Mouse (Mus musculus) megakaryocyte-erythroid progenitor cell, adult 5-6 weeks (primary cell): ENCODE measurements at regions not wholly inside any gene's neighbourhood (a gene's known extent, or its start where the extent isn't known, plus 50 kb on each side); places are given as distances from the start of the nearest gene placed in this dataset.

Experiments
- ATAC-seq: replicated peaks from 2 replicates; pipeline ENCODE4 v1.8.0; 2016; ENCODE audit warnings: mild to moderate bottlenecking, inconsistent platforms; ENCODE audit not compliant: severe bottlenecking, poor library complexity, low FRiP score, low TSS enrichment

DNA sequence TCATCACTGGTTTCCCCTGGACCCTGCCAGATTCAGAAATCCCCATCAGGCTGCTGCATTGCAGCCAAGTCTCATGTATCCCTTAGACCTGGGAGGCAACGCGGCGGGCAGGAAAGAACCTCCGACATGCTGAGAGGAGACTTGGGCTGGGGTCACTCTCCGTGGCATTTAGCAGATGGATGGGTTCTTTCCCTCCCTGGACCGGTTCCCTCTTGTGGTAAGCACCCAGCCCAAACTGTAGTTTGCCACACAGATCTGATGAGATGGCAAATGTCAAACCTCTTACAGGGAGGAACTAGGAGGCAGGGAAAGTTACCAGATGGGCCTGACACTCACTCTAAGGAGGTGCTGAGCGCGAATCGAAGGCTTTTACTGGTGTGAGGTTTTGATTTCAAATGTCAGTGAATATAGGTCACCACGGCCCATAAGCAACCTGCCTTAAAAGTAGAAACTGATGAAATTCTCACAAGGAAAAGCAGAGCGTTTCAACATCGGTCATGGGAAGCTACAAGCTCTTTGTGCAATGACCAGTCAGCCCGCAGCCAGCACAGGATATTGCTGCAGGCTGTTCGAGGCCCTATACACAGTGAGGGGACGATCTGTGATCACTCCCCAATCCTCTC, 199.9 kb upstream of the Lpp start:
- no peak for ATAC-seq

DNA sequence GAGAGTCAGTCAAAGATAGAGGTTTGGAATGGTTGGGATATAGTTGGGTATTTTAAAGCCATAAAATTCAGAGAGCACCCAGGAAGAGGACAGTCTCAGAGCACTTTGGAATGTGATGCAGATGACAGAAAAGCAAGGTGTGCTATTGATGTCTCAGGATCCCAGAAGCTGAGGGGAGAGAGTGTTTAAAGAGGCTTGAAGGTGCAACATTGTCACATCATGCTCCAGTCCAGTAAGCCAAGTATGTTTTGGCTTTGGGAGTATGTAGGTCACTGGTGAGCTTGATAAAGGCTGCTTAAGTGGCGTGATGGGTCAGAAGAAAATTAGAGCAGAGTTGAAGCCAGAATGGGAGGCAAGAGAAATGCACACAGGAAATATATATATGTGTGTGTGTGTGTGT, 201.3 kb upstream of the Lpp start:
- ATAC-seq = no peak

DNA sequence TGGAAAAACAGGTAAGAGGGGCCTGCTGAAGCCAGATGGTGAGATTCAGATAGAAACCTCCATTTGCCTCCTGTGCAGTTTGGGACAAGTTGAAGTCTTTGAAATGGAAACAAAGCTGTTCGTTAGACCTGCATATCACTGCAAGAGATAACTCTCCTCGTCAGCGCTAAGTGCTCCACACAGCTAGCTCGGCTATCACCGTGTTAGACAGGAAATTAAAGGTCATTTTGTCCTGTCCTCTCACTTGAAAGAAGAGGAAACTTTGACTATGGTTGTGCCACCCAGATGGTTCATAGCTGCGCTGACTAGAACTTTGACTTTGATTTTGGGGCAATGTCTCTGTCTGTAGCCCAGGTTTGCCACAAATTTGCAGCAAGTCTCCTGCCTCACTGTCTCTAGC, 198.5 kb upstream of the Bcl6 start:
- ATAC-seq = no peak

DNA sequence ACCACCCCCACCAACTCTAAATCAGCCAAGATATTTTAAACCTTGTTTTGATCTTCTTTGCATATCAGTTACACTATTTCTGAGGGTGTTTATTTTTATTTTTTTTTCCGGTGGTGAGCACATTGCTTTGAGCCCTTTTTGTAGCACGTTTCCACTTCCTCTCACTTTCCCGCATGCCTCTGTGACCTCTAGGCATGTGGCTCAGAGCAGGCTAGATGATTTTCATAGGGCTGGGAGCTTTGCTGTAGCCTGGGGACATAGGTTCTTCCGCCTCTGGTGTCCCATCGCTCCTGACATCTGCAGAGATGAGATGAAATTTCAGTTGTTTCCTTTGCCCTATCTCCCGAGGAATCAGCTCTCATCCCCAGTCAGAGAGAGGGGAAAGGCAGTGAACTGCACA, 197.3 kb upstream of the Bcl6 start:
- no peak for ATAC-seq

DNA sequence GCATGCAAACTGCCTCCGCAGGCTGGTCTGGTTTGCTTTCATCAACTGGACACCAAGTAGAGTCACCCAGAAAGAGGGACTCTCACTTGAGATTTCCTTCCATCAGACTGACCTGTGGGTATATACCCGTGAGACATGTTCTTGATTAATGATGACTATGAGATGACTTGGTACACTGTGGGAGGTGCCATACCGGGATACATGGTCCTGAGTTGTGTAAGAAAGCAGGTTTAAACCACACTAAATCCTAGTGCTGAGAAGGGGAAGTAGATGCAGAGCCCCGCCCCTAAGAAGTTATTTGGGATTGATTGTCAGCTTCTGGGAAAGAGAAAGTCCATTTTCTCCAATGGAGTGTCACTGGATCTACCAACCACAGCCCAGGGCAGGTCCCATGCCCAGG, 196.2 kb upstream of the Bcl6 start:
- ATAC-seq = no peak

DNA sequence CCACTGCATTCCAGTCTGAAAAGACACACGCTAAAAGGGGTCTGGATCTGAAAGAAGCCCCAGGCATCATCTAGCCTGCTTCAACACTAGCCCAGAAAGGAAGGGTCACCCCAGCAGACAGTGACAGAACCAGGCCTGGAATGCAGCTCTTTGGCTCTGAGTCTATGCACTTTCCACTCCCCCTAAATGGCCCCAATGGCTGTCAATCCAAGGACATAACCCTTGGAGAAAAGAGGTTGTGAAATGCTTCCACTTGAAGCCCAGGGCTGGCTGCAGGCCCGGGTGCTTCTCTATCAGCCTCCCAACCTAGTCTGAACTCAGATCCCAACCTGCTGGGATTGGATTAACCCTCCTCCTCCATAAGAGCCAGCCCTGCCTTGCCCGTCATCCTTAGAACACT, 194.6 kb upstream of the Bcl6 start:
- ATAC-seq = no peak

DNA sequence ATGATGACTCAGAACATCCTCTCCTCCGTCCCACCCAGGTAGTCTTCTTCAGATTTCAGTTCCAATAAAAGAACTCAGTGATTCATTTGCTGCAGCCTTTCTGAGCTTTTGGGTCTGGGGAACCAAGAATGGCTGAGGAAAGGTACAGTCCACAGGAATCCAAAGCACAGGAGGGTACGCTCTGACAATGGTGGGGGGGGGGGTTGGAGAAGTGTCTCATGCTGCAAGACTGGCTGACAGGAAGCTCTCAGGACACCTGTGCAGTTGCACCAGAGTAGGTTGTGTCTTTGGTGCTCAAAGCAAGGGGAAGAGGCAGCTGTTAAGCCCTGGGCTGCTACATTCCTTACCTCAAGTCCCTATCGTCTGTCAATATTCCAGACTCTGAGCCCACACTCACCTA, 192.7 kb upstream of the Bcl6 start:
- no peak for ATAC-seq

DNA sequence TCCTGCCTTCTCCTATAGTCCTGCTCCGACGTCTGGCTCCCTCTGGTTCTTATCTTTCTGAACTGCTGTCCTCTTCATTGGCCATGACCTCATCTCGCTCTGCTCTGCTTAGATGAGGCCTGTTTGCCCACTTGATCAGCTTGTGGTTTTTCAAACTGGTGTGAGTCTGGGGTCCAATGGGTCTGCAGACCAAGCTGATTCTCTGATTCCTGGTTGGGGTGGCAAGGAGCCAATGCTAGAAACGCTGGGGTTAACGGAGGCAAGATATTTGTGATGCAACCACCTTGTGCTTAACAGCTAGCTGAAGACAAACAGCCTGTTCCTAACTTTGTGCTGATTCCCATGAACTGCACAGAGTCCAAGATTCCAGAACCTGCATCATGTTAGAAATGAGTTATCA, 192.0 kb upstream of the Bcl6 start:
- ATAC-seq = no peak

DNA sequence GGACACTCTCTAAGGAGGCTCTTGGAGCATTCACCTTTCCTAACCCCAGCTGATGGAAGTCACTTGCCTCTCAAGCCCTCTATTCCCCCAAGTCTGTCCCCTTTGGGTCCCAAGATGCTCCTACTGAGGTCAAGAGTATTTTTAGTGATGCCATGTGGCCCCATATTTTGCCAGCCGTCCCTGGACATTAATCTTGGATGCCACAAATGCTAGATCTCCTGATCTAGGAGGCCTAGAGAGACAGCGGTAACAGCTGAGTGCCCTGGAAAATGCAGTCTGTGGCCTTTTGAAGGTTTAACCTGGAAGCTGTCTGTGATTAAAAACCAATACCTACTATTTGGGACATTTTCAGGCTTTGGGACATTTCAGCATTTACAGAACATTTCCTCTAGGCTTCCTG, 188.9 kb upstream of the Bcl6 start:
- no peak for ATAC-seq

DNA sequence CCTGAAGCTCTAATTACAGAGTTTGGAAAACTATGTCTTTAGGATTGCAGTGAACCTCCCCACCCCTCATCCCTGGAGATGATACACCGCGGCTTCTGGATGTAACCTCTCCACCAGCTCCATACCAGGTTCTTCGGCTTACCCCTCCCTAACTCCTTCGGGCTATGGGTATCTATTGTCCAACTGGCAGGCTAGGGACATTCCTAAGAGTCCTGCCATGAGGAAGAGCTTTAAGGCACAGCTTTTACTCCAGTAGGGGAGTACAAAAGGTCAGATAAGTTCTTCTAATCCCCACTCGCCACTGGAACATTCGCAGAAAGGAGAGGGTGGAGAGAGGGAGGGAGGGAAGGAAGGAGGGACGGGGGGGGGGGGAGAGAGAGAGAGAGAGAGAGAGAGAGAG, 188.5 kb upstream of the Bcl6 start:
- no peak for ATAC-seq

DNA sequence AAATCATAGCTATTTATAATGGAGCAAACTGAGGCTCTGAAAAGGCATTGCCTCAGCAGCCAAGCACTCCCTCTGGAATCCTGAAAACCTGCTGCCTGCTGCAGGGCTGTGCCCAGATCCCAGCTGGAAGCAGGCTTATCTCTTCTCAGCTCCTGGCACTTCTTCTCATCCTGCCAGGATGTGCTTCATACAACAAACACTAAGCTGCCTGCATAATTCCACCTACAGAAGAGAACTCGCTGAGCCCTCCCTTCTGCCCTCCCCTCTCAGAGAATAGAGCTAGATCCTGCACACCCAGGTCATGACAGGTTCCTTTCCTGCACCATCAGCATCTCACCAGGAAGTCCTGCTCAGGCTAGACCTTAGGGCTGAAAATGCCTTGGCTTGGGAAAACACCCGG, 187.4 kb upstream of the Bcl6 start:
- ATAC-seq = no peak

DNA sequence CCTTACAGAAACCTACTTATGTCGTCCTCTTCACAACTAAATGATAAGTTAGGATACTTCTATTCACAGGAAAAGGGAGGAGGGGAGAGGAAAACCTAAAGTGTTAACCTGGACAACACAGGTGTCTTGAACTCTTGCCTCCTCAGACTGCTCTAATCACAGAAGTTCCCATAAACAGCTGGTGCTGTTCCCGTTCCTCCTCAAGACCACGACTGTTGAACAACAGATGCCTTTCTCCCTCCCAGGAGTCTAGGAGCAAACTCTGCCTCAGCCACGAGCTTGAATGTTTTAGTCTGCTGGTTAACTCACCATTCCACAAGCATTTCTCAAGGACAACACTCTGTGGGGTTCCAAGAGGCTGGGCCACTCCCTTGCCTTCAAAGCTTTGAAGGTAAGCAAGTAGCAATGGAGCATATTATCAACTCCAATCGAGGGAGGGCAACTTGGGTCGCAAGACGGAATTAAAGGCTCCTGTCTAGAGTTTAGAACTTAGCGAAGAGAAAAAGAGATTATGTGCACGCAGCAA, 186.6 kb upstream of the Bcl6 start:
- ATAC-seq = no peak

DNA sequence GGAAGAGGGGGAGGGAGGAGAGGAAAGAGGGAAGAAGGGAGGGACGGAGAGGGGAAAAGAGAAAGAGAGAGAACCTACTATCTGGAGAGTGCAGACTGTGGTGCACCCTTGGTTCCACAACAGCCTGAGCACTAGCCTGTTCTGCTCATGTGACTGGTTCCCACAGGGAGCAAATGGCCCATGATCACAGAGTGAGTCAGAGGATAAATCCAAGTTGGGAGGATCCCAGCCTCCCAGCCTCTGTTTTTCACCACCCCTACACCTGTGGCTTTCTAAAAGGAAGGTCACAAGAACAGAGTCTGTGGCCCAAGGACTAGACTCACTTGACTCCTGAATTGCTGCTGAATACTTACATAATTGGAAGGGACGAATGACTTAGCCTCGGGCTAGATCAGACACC, 185.9 kb upstream of the Bcl6 start:
- no peak for ATAC-seq

DNA sequence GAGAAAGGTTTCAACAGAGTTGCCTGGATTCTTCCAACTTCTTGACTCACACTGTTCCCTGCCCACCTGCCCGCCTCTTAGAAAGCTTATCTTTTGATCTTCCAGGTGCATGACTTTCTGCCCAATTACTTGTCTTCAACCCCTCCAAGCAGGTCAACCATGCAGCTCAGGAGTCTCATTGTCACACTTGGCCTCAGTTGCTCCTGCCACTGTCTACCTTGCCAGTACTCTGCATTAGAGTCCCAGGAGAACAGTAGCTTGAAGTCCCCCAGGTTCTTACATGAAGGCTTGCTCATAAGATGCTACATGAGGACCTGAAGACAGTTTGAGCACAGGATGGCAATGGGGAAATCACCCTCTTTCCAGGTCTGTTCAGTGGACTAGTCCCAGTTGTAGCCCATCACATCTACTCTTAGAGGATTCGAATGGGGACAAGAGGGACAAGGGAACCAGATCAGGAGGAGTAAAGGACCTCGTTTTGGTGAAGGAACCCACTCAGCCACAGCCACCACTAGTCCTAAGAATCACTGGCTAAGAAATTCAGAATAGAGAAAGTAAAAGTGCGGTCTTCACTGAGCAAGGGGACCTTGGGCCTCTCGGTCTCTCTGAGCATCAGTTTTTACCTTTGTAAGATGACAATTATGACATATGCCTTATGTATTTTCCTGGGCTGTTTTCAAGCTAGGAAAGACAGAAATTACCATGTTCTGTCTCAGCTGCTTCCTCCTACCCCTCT, 185.3 kb upstream of the Bcl6 start:
- ATAC-seq = no peak

DNA sequence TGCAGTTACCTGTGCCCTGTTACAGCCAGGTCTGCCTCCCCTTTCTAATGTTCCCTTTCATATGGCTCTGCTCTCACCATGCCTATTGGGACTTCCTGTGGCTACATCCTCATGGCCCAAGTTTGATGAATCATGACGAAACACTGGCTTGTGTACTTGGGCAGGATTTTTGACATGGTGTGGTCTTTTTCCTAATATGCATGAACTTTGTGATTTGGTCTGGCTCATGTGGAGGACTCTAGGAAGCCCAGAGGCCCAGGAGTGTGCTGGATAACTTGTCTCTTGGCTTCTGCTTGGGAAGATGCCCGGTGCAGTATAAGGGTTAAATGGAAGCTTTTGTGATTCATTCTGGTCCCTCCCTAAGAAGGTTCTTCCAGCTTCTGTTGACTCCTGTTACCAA, 184.0 kb upstream of the Bcl6 start:
- no peak for ATAC-seq

DNA sequence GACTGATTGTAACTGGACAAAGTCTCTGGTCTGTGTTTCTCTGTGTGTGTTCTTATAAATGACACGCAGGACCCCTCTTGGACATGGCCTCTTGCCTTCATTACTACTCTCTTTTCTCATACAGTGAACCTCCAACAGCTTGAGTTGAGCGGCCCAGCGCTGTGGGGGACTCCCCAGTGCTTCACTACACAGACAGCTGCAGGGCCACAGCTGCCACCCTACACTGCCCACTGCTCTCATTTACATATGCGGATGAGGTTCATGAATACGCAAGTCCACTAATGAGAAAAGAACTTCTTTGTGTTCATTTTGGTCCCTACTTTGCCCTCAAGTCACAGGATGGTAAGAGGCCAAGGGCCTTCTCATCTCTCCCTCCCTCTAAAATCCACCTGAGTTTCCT, 183.4 kb upstream of the Bcl6 start:
- no peak for ATAC-seq

DNA sequence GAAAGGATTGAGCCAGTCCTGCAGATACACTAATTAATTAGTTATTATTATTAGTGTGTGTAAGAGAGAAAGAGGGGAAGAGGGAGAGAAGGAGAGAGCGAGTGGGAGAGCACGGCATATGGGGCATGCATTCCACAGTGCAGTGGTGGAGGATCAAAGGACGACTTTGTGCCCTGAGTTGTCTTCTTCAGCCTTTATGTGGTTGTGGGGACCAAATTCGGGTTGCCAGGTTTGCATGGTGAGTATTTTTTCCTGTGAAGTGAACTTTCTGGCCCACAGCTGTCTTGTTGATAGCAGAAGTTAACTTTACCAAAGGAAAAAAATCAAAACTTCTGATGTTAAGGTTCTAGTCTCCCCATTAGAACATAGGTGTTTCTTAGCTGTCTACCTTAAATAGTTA, 182.5 kb upstream of the Bcl6 start:
- ATAC-seq = no peak

DNA sequence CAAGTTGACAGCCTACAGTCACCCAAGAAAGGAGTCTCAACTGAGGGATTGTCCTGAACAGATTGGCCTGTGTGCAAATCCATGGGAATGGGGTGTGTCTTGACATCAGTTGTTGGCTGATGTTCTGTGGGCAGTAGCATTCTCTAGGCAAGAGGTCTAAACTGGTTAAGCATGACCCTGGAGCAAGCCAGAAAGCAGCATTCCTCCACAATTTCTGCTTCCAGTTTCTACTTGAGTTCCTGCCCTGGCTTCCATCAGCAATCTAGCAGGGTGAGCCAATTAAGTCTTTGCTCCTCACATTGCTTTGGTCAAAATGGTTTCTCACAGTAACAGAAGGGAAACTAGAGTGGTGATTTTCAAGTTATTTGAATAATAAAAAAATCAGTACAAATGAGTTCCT, 177.8 kb upstream of the Bcl6 start:
- ATAC-seq = no peak

DNA sequence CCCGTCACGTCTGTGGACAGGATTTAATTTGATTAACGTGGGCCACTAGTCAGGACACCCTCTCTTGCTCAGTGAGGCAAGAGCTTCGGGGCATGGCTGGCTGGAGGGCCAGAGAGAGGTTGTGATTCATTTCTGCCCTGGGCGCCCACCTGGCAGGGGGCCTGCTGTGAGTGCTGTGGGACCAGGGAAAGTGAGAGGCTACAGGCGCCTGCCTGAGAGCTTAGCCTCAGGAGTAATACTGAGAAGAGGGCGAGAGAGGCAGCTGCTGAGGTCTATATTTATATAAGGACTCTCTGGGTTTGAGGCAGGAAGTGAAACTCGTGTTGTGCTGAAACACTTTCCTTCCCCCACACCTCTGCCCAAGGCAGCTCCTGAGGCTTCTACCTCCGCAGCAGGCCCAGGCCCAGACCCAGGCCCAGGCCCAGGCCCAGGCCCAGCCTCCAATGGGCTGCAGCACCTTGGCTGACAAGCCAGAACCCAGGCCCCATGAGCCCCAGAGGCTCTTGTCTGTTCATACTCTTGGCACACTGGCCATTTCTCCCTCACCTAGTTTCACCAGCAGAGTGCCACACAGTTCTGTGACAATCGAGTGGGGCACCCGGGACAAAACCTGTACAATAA, 176.9 kb upstream of the Bcl6 start:
- no peak for ATAC-seq

DNA sequence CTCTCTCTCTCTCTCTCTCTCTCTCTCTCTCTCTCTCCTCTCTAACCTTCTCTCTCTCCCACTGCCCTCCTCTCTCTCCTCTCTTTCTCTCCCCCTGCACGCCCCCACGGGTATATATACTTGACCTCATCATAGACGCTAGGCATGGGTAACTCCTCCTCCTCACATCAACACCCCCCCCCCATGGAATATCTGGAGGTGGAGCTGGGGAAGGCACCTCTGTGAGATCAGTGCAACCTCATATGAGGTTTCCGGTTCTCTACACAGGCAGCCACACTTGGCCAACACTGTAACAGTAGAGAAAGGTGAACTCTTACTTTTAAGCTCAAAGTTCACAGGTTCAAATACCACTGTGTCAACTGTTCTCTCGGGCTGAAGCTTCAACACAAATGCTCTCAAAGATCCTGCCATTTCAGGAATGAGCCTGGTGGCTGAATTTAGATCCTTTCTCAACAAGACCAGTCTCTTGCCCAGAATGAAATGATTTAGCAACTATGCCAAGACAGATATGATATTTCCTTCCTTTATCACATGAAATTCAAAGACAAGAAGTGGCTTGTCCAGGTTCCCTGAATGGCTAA, 172.1 kb upstream of the Bcl6 start:
- ATAC-seq = no peak

DNA sequence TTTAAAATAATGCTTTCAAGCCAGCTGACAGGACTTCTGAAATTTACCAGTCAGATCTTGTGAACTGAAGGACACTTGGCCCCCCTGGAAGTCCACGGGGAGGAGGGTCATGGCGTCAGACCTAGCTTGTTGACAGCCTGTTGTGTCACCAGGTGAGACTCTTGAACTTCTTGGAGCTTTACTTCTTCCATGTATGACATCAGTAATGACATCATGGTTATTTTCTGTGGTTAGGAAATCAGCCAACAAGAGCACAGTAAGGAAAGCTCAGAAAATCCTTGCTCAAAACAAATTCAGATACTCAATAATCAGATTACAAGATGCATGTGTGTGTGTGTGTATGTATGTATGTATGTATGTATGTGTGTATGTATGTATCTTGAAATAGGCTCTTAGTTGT, 170.7 kb upstream of the Bcl6 start:
- ATAC-seq = no peak
